Mouse (Mus musculus) embryonic fibroblast, embryonic 13.5 days (primary cell): ENCODE results near the gene Snx8.

Source experiments
- CTCF ChIP-seq: IDR thresholded peaks from 2 replicates; pipeline ENCODE4 v1.5.1; 2011; ENCODE audit warnings: mild to moderate bottlenecking, control low read depth, low read length, moderate library complexity, borderline replicate concordance; ENCODE audit not compliant: insufficient read depth
- POLR2A ChIP-seq: IDR thresholded peaks from 2 replicates; pipeline ENCODE4 v1.6.1; 2011; ENCODE audit warnings: low read depth, mild to moderate bottlenecking, control low read depth, low read length, moderate library complexity

GRCm38 (mm10) chr5:140359930-140360674, 29.0 kb downstream of the Snx8 start:
- TF ChIP-seq POLR2A (no peak), CTCF (no peak)
